Mouse (Mus musculus) intestine, postnatal 0 days (tissue): ENCODE measurements around the gene Olfr1369-ps1. TPM values are rescaled to one million over a fixed set of nuclear protein-coding genes. Genes with fewer than 3 reads are reported as not detected.
"Not testable (repeated sequence)": the region's sequence is repeated elsewhere in the genome, so short reads cannot be mapped to it uniquely, and the experiment has no call there.

ENCODE experiments used
- ATAC-seq: fragments of 200-750 bp; cut with Nextera tagmentation; 2 replicates; pipeline ENCODE4 v1.8.0; 2017; ENCODE audit warnings: mild to moderate bottlenecking, moderate TSS enrichment, moderate library complexity
- H3K27ac ChIP-seq: fragments of 300-500 bp; sonication (generic); 2 replicates; pipeline ENCODE4 v1.5.1; 2014; ENCODE audit warnings: mild to moderate bottlenecking, low read depth, low read length, moderate library complexity
- H3K27me3 ChIP-seq: fragments of 300-500 bp; sonication (generic); replicated peaks from 2 replicates; pipeline ENCODE4 v1.6.1; 2014; ENCODE audit warnings: low read length, mixed read lengths; ENCODE audit not compliant: control insufficient read depth, insufficient read depth
- H3K36me3 ChIP-seq: fragments of 300-500 bp; sonication (generic); 2 replicates; pipeline ENCODE4 v1.6.1; 2014; ENCODE audit warnings: mild to moderate bottlenecking, moderate library complexity; ENCODE audit not compliant: control insufficient read depth, insufficient read depth
- H3K4me1 ChIP-seq: fragments of 300-500 bp; sonication (generic); replicated peaks from 2 replicates; pipeline ENCODE4 v1.6.1; 2014; ENCODE audit warnings: antibody characterized with exemption, low read length, mixed read lengths; ENCODE audit not compliant: control insufficient read depth, insufficient read depth
- H3K4me2 ChIP-seq: fragments of 300-500 bp; sonication (generic); replicated peaks from 2 replicates; pipeline ENCODE4 v1.6.1; 2014; ENCODE audit warnings: low read depth, mild to moderate bottlenecking, moderate library complexity
- H3K4me3 ChIP-seq: fragments of 300-500 bp; sonication (generic); 2 replicates; pipeline ENCODE4 v1.5.1; 2014; ENCODE audit warnings: low read depth, low read length
- H3K9ac ChIP-seq: fragments of 300-500 bp; sonication (generic); 2 replicates; pipeline ENCODE4 v1.6.1; 2014; ENCODE audit warnings: mild to moderate bottlenecking, low read depth, low read length
- H3K9me3 ChIP-seq: fragments of 300-500 bp; sonication (generic); 2 replicates; pipeline ENCODE4 v1.6.1; 2016; ENCODE audit warnings: mixed run types; ENCODE audit not compliant: control insufficient read depth
- CTCF ChIP-seq: sonication (generic); IDR thresholded peaks from 2 replicates; pipeline ENCODE4 v1.5.1; 2016; ENCODE audit warnings: low read depth, mild to moderate bottlenecking, control low read depth, antibody characterized with exemption, moderate library complexity
- WGBS: fragments of 180-500 bp; shearing (Covaris S2); extraction: QIAGEN DNeasy Blood & Tissue Kit; methylation state at CpG from one replicate; pipeline ENCODE4 v1.1.7; 2014; 5-methylcytosine and 5-hydroxymethylcytosine counted together
- polyA plus RNA-seq: library from polyadenylated mRNA; unstranded; fragments of >200 nt; fragmentation: Nextera tagmentation; extraction: Ambion mirVana; gene quantifications from 2 replicates; pipeline ENCODE4 v1.2.1, GENCODE M21; 2015

Olfr1369-ps1 gene
- polyA plus RNA-seq: not detected in 2 replicates

- H3K9ac ChIP-seq, H3K27ac ChIP-seq, H3K9me3 ChIP-seq, ATAC-seq, H3K36me3 ChIP-seq, H3K4me3 ChIP-seq, H3K27me3 ChIP-seq, H3K4me2 ChIP-seq, H3K4me1 ChIP-seq: not testable (repeated sequence)
- WGBS: 77% methylated on average over 3 of the region's 3 CpGs
These were observed at the start of gene Olfr1369-ps1 for GRCm38 (mm10) chr13:21111183-21111582. TSS of gene Olfr1369-ps1 (plus strand) at chr13:21111483.

GRCm38 (mm10) chr13:21066021-21066420 lies 45.3 kb upstream of the Olfr1369-ps1 start:
- Histone ChIP-seq H3K27me3 (no peaks in the 10 kb centered on the region), H3K27ac (no peak overlapping the region), H3K4me3 (no peak overlapping the region), H3K4me2 (no peak overlapping the region), H3K36me3 (no peaks in the 10 kb centered on the region), H3K9ac (no peak overlapping the region), H3K9me3 (no peaks in the 10 kb centered on the region), H3K4me1 (no peaks in the 10 kb centered on the region)
- no peak for ATAC-seq
- TF ChIP-seq CTCF: no peak
- 74% methylated on average over 2 of the region's 2 CpGs for WGBS

GRCm38 (mm10) chr13:21074847-21075246 lies 36.4 kb upstream of the Olfr1369-ps1 start, which contains the start of gene Olfr1370:
TSS of gene Olfr1370 (minus strand) at chr13:21074947.
- no peak within 1 kb of the TSS for H3K9ac ChIP-seq
- H3K36me3 ChIP-seq: no peaks in the 10 kb centered on the region
- no peaks in the 10 kb centered on the region for H3K9me3 ChIP-seq
- WGBS: 58% methylated on average over 3 of the region's 3 CpGs
- H3K27ac ChIP-seq: no peak within 1 kb of the TSS
- H3K4me2 ChIP-seq: no peak within 1 kb of the TSS
- no peak for TF ChIP-seq CTCF
- no peak for ATAC-seq
- no peaks in the 10 kb centered on the region for H3K4me1 ChIP-seq
- no peaks in the 10 kb centered on the region for H3K27me3 ChIP-seq
- no peak within 1 kb of the TSS for H3K4me3 ChIP-seq

DNA sequence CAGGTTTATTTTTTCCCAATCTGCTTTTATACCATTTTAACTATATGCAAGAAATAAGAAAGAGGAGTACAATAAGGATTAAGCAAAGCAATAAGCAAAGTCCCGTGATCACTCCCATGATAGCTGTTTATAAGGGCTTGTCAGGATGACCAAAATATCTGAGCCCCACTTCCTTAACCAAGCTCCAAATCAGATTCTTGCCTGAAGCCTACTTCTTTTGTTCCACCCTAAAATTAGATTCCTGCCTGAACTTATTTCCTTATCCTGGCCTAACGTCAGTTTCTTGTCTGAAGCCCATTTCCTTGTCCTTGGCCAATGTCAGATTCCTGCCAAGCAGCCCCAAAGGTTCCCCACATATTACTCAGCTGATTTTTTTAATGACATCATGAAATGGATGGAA lies 28.6 kb upstream of the Olfr1369-ps1 start:
- Histone ChIP-seq H3K27ac (no peak overlapping the region), H3K9ac (no peak overlapping the region), H3K4me1 (no peaks in the 10 kb centered on the region), H3K36me3 (no peaks in the 10 kb centered on the region), H3K27me3 (no peaks in the 10 kb centered on the region), H3K4me3 (no peak overlapping the region), H3K4me2 (no peak overlapping the region), H3K9me3 (no peaks in the 10 kb centered on the region)
- 75% methylated on average over 2 of the region's 2 CpGs for WGBS
- TF ChIP-seq CTCF: no peak
- no peak for ATAC-seq

DNA sequence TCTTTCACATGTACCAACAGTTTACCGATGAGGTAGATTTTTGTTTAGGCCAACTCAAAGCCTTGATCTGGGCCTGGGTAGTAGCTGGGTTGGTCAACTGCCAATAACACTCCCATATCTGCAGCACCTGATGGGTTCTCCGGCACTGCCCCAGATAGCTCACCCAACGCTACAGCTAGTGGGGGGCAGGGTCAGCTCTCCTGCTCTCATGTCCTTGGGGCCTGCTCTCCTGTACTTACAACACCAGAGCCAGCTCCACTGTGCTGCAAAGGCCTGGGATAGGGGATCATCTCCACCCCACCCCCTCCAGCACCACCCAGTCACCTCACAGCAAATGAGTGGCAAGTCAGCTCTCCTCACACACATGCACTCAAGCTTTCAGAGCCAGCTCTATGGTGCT lies 1.5 kb upstream of the Olfr1369-ps1 start:
- H3K9me3 ChIP-seq: no peaks in the 10 kb centered on the region
- no peak overlapping the region for H3K4me2 ChIP-seq
- H3K27ac ChIP-seq: no peak overlapping the region
- no peak overlapping the region for H3K4me3 ChIP-seq
- WGBS: 95% methylated on average over 3 of the region's 3 CpGs
- no peak for ATAC-seq
- H3K9ac ChIP-seq: no peak overlapping the region
- TF ChIP-seq CTCF: no peak
- no peaks in the 10 kb centered on the region for H3K4me1 ChIP-seq
- H3K36me3 ChIP-seq: no peaks in the 10 kb centered on the region
- H3K27me3 ChIP-seq: no peaks in the 10 kb centered on the region

DNA sequence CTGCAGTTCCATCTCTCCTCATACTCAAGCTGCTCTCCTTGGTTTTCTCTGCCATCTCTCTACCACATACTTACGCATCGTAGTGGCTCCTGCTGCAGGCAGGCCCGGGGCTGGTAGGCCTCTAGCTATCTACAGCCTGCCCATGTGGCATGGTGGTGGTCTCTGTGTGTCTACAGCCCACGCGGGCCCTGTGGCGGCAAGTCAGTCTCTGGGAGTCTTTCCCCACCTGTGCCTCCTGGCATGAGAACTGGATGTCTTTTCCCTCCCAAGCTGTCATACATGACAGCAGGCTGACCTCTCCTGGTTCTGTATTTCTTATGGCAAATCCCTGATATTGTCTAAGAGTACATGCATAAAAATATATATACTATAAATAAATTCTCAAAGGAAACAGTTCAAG lies 842 bp upstream of the Olfr1369-ps1 start:
- H3K27me3 ChIP-seq: no peaks in the 10 kb centered on the region
- no peak overlapping the region for H3K4me2 ChIP-seq
- no peak overlapping the region for H3K27ac ChIP-seq
- H3K4me3 ChIP-seq: no peak overlapping the region
- no peaks in the 10 kb centered on the region for H3K36me3 ChIP-seq
- TF ChIP-seq CTCF: no peak
- no peaks in the 10 kb centered on the region for H3K9me3 ChIP-seq
- H3K9ac ChIP-seq: no peak overlapping the region
- no peak for ATAC-seq
- WGBS: 90% methylated on average over 6 of the region's 6 CpGs
- no peaks in the 10 kb centered on the region for H3K4me1 ChIP-seq

- no peak overlapping the region for H3K27ac ChIP-seq
- no peak overlapping the region for H3K4me2 ChIP-seq
- no peak overlapping the region for H3K4me3 ChIP-seq
- no peaks in the 10 kb centered on the region for H3K27me3 ChIP-seq
- 73% methylated on average over 4 of the region's 4 CpGs for WGBS
- no peak for TF ChIP-seq CTCF
- H3K36me3 ChIP-seq: no peaks in the 10 kb centered on the region
- no peaks in the 10 kb centered on the region for H3K4me1 ChIP-seq
- no peak for ATAC-seq
- no peak overlapping the region for H3K9ac ChIP-seq
- no peaks in the 10 kb centered on the region for H3K9me3 ChIP-seq
These were observed 2.8 kb downstream of the Olfr1369-ps1 start for GRCm38 (mm10) chr13:21114121-21114520.

DNA sequence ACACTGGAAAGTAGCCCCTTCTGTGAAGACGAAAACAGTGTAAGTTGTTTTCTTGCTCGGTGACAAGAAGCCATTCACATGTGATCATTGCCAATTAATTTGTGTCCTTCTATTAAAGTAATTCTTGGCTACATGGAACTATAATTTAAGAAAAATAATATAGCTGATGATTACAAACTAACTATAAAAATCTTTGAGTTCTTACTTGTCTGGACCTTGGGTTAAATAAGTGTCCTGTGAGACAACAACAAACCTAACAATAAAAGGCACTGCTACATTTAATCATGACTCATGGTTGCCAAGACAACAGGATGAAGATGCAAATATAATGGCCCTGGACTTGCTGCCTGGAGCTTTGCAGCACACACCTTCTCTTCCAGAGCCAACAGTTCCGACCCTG lies 18.1 kb downstream of the Olfr1369-ps1 start, which contains the start of gene Olfr263:
Gene Olfr263 (plus strand): TSS at position 301 of the 400 bp plus-strand sequence.
- not testable (repeated sequence) for H3K27me3 ChIP-seq, H3K36me3 ChIP-seq, H3K9ac ChIP-seq, H3K4me3 ChIP-seq, H3K4me1 ChIP-seq, ATAC-seq, H3K9me3 ChIP-seq, H3K4me2 ChIP-seq, H3K27ac ChIP-seq
- WGBS: 78% methylated on average over 3 of the region's 3 CpGs
